Mouse (Mus musculus): ENCODE measurements around the gene Nup98. TPM values are rescaled to one million over a fixed set of nuclear protein-coding genes. Genes with fewer than 3 reads are reported as not detected.

The Nup98 gene
- polyA plus RNA-seq, 1 experiment from 2014 or later: 13.3 TPM

DNA sequence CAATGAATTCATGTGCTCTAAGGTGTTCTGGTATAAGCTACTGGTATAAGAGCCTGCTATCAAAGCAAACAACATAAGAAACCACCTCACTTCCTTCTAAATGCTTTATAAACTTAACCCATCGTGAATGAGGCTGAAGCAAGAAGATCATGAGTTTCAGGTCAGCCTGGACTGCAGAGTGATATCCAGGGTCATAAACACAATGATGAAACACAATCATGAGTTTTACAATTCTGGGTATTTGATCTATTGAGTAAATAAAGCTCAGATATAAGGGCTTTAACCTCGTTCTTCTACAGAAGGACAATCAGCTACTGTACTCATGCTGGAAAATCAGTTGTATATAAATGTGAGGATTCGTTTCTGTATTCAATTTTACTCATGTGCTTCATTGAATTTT, 26.1 kb downstream of the Nup98 start:
- H3K27ac ChIP-seq (ENCODE audit: low read depth, low read length): no peak overlapping the region
- no peak overlapping the region for H3K4me2 ChIP-seq (replicated peaks; ENCODE audit: low read depth)
- no peak overlapping the region for H3K9ac ChIP-seq (ENCODE audit: low read depth, low read length)
- TF ChIP-seq CTCF (IDR thresholded peaks at IDR 0.05; ENCODE audit: low read depth): no peak
- peak; percentile 66 for ATAC-seq
- H3K4me1 ChIP-seq (replicated peaks; ENCODE audit: control insufficient read depth, insufficient read depth, low read length): no peaks in the 10 kb centered on the region
- WGBS: 39% methylated on average over 3 of the region's 3 CpGs
- H3K9me3 ChIP-seq (ENCODE audit: control insufficient read depth): no peaks in the 10 kb centered on the region
- H3K27me3 ChIP-seq (replicated peaks; ENCODE audit: control insufficient read depth, insufficient read depth, low read length): no peaks in the 10 kb centered on the region
- H3K4me3 ChIP-seq (ENCODE audit: low read depth, low read length): no peak overlapping the region
- H3K36me3 ChIP-seq (ENCODE audit: control insufficient read depth, insufficient read depth): peaks cover 54% of the 10 kb centered on the region

DNA sequence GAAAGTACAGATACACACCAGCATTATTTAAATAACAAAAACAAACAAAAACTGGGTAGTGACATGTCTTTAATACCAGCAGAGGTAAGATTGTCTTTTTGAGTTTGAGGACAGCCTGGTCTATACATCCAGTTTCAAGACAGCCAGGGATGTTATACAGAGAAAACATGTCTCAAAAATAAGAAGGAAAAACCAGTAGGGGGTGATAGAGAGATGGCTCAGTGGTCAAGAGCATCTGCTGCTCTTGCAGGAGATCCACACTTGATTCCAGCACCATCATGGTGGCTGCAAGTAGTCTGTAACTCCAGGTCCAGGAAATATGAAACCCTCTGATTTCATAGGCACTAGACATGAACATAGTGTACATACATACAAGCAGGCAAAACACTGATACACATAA, 39.7 kb downstream of the Nup98 start:
- Histone ChIP-seq H3K9me3 (ENCODE audit: control insufficient read depth) (no peaks in the 10 kb centered on the region), H3K27ac (ENCODE audit: low read depth, low read length) (no peak overlapping the region), H3K9ac (ENCODE audit: low read depth, low read length) (no peak overlapping the region), H3K4me2 (replicated peaks; ENCODE audit: low read depth) (no peak overlapping the region), H3K4me3 (ENCODE audit: low read depth, low read length) (no peak overlapping the region), H3K4me1 (replicated peaks; ENCODE audit: control insufficient read depth, insufficient read depth, low read length) (no peaks in the 10 kb centered on the region), H3K36me3 (ENCODE audit: control insufficient read depth, insufficient read depth) (peaks cover 28% of the 10 kb centered on the region), H3K27me3 (replicated peaks; ENCODE audit: control insufficient read depth, insufficient read depth, low read length) (no peaks in the 10 kb centered on the region)
- peak; percentile 62 for TF ChIP-seq CTCF (IDR thresholded peaks at IDR 0.05; ENCODE audit: low read depth)
- ATAC-seq: no peak

DNA sequence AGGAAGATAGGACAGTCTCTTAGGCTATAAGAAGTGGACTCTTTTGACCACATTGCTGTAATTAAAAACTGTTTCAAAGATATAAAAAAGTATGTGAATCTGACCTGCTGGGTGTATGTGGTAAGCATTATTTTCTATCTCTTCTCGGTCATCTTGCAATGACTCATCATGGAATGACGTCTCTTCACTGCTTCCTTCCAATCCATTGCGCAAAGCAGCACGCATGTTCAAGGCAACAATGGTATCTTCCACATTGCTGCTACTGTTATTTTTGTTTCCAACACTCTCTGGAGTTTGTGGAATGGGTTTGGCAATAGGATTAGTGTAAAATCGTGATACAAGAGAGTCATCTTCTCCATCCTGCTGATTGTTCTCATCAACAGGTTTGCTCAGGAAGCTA, 56.3 kb downstream of the Nup98 start:
- Histone ChIP-seq H3K4me3 (ENCODE audit: low read depth, low read length) (no peak overlapping the region), H3K4me2 (replicated peaks; ENCODE audit: low read depth) (no peak overlapping the region), H3K27ac (ENCODE audit: low read depth, low read length) (no peak overlapping the region), H3K9ac (ENCODE audit: low read depth, low read length) (no peak overlapping the region), H3K36me3 (ENCODE audit: control insufficient read depth, insufficient read depth) (peaks cover 61% of the 10 kb centered on the region), H3K27me3 (replicated peaks; ENCODE audit: control insufficient read depth, insufficient read depth, low read length) (no peaks in the 10 kb centered on the region), H3K9me3 (ENCODE audit: control insufficient read depth) (no peaks in the 10 kb centered on the region), H3K4me1 (replicated peaks; ENCODE audit: control insufficient read depth, insufficient read depth, low read length) (no peaks in the 10 kb centered on the region)
- no peak for ATAC-seq
- TF ChIP-seq CTCF (IDR thresholded peaks at IDR 0.05; ENCODE audit: low read depth): no peak
- WGBS: 78% methylated on average over 5 of the region's 5 CpGs

GRCm38 (mm10) chr7:102137898-102138297, 72.1 kb downstream of the Nup98 start:
- 96% methylated on average over 5 of the region's 5 CpGs for WGBS
- H3K9me3 ChIP-seq (ENCODE audit: control insufficient read depth): no peaks in the 10 kb centered on the region
- no peaks in the 10 kb centered on the region for H3K27me3 ChIP-seq (replicated peaks; ENCODE audit: control insufficient read depth, insufficient read depth, low read length)
- H3K4me3 ChIP-seq (ENCODE audit: low read depth, low read length): no peak overlapping the region
- ATAC-seq: no peak
- no peak for TF ChIP-seq CTCF (IDR thresholded peaks at IDR 0.05; ENCODE audit: low read depth)
- no peak overlapping the region for H3K9ac ChIP-seq (ENCODE audit: low read depth, low read length)
- no peak overlapping the region for H3K27ac ChIP-seq (ENCODE audit: low read depth, low read length)
- H3K36me3 ChIP-seq (ENCODE audit: control insufficient read depth, insufficient read depth): peaks cover 69% of the 10 kb centered on the region
- no peak overlapping the region for H3K4me2 ChIP-seq (replicated peaks; ENCODE audit: low read depth)
- no peaks in the 10 kb centered on the region for H3K4me1 ChIP-seq (replicated peaks; ENCODE audit: control insufficient read depth, insufficient read depth, low read length)

DNA sequence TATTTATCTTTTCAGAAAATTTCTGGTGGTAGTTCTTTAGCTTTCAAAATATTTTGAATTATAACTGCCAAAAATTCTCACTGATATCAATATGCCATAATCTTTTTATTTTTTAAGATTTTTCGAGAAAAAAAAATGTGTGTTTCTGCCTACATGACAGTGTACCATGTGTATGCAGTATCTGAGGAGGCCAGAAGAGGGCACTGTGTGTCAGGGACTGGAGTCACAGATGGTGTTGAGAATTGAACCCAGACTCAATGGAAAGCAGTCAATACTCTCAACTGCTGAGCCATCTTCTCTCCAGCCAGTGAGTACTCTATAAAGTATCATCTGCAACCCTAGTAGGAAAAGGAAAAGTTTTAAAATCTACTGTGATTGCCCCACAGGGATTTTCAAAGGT, 72.5 kb downstream of the Nup98 start:
- no peak overlapping the region for H3K4me3 ChIP-seq (ENCODE audit: low read depth, low read length)
- H3K27me3 ChIP-seq (replicated peaks; ENCODE audit: control insufficient read depth, insufficient read depth, low read length): no peaks in the 10 kb centered on the region
- peak; percentile 66 for TF ChIP-seq CTCF (IDR thresholded peaks at IDR 0.05; ENCODE audit: low read depth)
- peaks cover 73% of the 10 kb centered on the region for H3K36me3 ChIP-seq (ENCODE audit: control insufficient read depth, insufficient read depth)
- no peak overlapping the region for H3K4me2 ChIP-seq (replicated peaks; ENCODE audit: low read depth)
- no peak overlapping the region for H3K9ac ChIP-seq (ENCODE audit: low read depth, low read length)
- no peaks in the 10 kb centered on the region for H3K4me1 ChIP-seq (replicated peaks; ENCODE audit: control insufficient read depth, insufficient read depth, low read length)
- H3K9me3 ChIP-seq (ENCODE audit: control insufficient read depth): no peaks in the 10 kb centered on the region
- 86% methylated on average over 1 of the region's 1 CpGs for WGBS
- no peak for ATAC-seq
- no peak overlapping the region for H3K27ac ChIP-seq (ENCODE audit: low read depth, low read length)

DNA sequence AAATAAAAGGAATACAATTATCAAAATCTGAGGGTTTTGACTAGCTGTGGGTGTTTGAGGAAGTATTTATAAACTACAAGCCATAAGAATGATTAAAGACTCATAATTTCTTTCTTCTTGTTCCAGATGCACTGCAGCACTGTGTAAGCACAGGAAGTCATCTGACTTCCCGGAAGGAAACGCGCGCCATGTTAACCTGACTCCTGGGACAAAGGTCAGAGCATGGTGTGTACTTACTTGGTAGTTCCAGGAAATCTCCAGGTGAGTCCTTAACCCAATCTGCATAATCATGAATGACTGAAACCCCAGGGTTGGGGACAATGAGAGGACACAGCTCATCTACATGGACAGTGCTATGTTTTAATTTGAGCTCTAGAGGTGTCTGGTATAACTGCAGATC, 77.6 kb downstream of the Nup98 start:
- no peaks in the 10 kb centered on the region for H3K27me3 ChIP-seq (replicated peaks; ENCODE audit: control insufficient read depth, insufficient read depth, low read length)
- TF ChIP-seq CTCF (IDR thresholded peaks at IDR 0.05; ENCODE audit: low read depth): no peak
- H3K27ac ChIP-seq (ENCODE audit: low read depth, low read length): no peak overlapping the region
- H3K9me3 ChIP-seq (ENCODE audit: control insufficient read depth): no peaks in the 10 kb centered on the region
- H3K9ac ChIP-seq (ENCODE audit: low read depth, low read length): no peak overlapping the region
- H3K4me1 ChIP-seq (replicated peaks; ENCODE audit: control insufficient read depth, insufficient read depth, low read length): no peaks in the 10 kb centered on the region
- H3K36me3 ChIP-seq (ENCODE audit: control insufficient read depth, insufficient read depth): peaks cover 75% of the 10 kb centered on the region
- no peak overlapping the region for H3K4me2 ChIP-seq (replicated peaks; ENCODE audit: low read depth)
- no peak overlapping the region for H3K4me3 ChIP-seq (ENCODE audit: low read depth, low read length)
- 67% methylated on average over 4 of the region's 4 CpGs for WGBS
- peak; percentile 51; the same call in 1 of the 2 replicates for ATAC-seq

- ATAC-seq: no peak
- peaks cover 72% of the 10 kb centered on the region for H3K36me3 ChIP-seq (ENCODE audit: control insufficient read depth, insufficient read depth)
- H3K4me2 ChIP-seq (replicated peaks; ENCODE audit: low read depth): no peak overlapping the region
- H3K27me3 ChIP-seq (replicated peaks; ENCODE audit: control insufficient read depth, insufficient read depth, low read length): no peaks in the 10 kb centered on the region
- no peaks in the 10 kb centered on the region for H3K9me3 ChIP-seq (ENCODE audit: control insufficient read depth)
- H3K27ac ChIP-seq (ENCODE audit: low read depth, low read length): no peak overlapping the region
- no peaks in the 10 kb centered on the region for H3K4me1 ChIP-seq (replicated peaks; ENCODE audit: control insufficient read depth, insufficient read depth, low read length)
- H3K4me3 ChIP-seq (ENCODE audit: low read depth, low read length): no peak overlapping the region
- TF ChIP-seq CTCF (IDR thresholded peaks at IDR 0.05; ENCODE audit: low read depth): no peak
- H3K9ac ChIP-seq (ENCODE audit: low read depth, low read length): no peak overlapping the region
- 96% methylated on average over 10 of the region's 10 CpGs for WGBS
These were observed 89.7 kb downstream of the Nup98 start for GRCm38 (mm10) chr7:102120326-102120725.

Measured in intestine, postnatal 0 days (tissue).